8 mouse cellular contexts compared by ENCODE assay signal in the genomic region with DNA sequence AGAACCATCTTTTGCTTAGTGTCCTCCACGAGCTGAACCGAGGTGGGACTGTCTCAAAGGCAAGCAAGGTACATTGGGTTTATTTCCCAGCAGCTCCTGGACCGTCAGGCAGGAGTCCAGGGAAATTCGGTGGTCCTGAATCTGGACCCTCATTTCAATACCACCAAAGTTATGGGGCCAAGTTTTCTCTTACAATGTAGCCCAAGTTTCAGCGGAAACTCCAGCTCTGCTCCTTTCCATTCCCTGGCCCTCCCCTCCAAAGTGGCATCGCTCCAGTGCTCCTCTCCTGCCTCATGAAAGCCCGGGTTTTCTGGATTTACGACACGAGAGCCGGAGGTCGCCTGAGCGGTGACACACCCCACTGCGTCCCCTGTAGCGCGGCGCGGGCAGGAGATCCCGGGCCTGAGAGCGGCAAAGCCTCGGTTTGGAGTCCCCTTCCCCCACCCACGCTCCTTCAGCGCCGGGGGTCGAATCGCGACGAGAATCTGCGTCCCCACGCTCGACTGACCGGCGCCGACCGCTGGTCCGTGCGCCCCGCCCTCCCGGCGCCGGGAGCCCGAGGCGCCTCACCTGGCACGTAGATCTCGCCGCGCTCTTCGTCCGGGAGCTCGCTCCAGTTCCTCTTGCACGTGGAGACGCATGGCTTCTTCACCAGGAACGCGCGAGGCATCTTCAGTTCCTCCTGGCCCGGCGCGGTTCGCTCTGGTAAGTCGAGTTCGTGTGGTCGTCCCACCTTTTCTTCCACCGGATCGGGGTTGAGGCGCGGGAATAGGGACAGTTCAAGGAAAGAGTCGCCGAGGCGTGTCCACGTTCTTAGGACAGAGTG. TPM values are rescaled to one million over a fixed set of nuclear protein-coding genes. Genes with fewer than 3 reads are reported as not detected.
DNase-seq lines count a peak whose midpoint lies in the region; ATAC-seq lines count a peak whose summit lies in the region.

No protein-coding gene starts in this region.

- H3K4me1 ChIP-seq in lung, embryonic 16.5 days (replicated peaks; ENCODE audit: control insufficient read depth, insufficient read depth, low read length): peaks cover 12% of the 10 kb centered on the region; the same call in 1 of the 2 replicates
- peaks cover 25% of the 10 kb centered on the region for H3K4me1 ChIP-seq in forebrain, embryonic 10.5 days

- H3K27me3 ChIP-seq in lung, embryonic 16.5 days (ENCODE audit: control insufficient read depth, insufficient read depth, low read depth, low read length): peaks cover 57% of the 10 kb centered on the region
- peaks cover 100% of the 10 kb centered on the region for H3K27me3 ChIP-seq in forebrain, embryonic 10.5 days (ENCODE audit: poor library complexity, severe bottlenecking)

- intact Hi-C loops in gastrocnemius, postnatal 36 days (cut with DNase I): no loop called here

- no peaks in the 10 kb centered on the region for H3K9me3 ChIP-seq in lung, embryonic 16.5 days (ENCODE audit: control insufficient read depth, low read length)
- no peaks in the 10 kb centered on the region for H3K9me3 ChIP-seq in forebrain, embryonic 10.5 days

- under 1% methylated on average over 69 of the region's 69 CpGs for WGBS in lung, embryonic 16.5 days
- WGBS in forebrain, embryonic 10.5 days: 1% methylated on average over 69 of the region's 69 CpGs

- no peak for DNase-seq in lung, adult 18-20 months
- DNase-seq in forebrain, embryonic 10.5 days (ENCODE audit: extremely low spot score, low spot score): no peak
- peak; percentile 57 for DNase-seq in kidney, postnatal 10 days
- DNase-seq in naive thymus-derived CD4-positive, alpha-beta T cell, adult 2 months (ENCODE audit: low read depth): peak; percentile 42
- no peak for DNase-seq in gastrocnemius, postnatal 36 days
- no peak for DNase-seq in urinary bladder, postnatal 36 days (ENCODE audit: low spot score in 2 of 2)
- DNase-seq in adipocyte (ENCODE audit: low spot score): no peak

- peak overlapping the region; percentile 73 for H3K4me2 ChIP-seq in lung, embryonic 16.5 days (ENCODE audit: low read depth, low read length)

- peak overlapping the region; percentile 47 for H3K27ac ChIP-seq in lung, embryonic 16.5 days (ENCODE audit: low read length)
- no peak overlapping the region for H3K27ac ChIP-seq in forebrain, embryonic 10.5 days

- H3K4me3 ChIP-seq in lung, embryonic 16.5 days (ENCODE audit: low read length): peak overlapping the region; percentile 51
- H3K4me3 ChIP-seq in forebrain, embryonic 10.5 days: peak overlapping the region; percentile 47

- no peaks in the 10 kb centered on the region for H3K36me3 ChIP-seq in lung, embryonic 16.5 days (ENCODE audit: control insufficient read depth, insufficient read depth, low read length)
- no peaks in the 10 kb centered on the region for H3K36me3 ChIP-seq in forebrain, embryonic 10.5 days (replicated peaks)

- H3K9ac ChIP-seq in lung, embryonic 16.5 days (ENCODE audit: low read length): peak overlapping the region; percentile 56

- no peak for ATAC-seq in lung, embryonic 16.5 days (ENCODE audit: low read depth)

RNA-seq across cellular contexts. Expression of gene Ovol1, which starts 0.6 kb away (rescaled TPM):
- polyA plus RNA-seq in lung, embryonic 16.5 days (2015; fragmentation: Nextera tagmentation; extraction: Ambion mirVana): 2.6 and 3.7 TPM in 2 replicates
- 0.37 and 0.52 TPM in 2 replicates for polyA plus RNA-seq in forebrain, embryonic 10.5 days (2016; fragmentation: Nextera tagmentation; extraction: Ambion mirVana)
- total RNA-seq in gastrocnemius, postnatal 36 days (2021): not detected

RNA-seq across cellular contexts. Expression of gene Ap5b1, which starts 8.0 kb away (rescaled TPM):
- 6.1 and 7.0 TPM in 2 replicates for polyA plus RNA-seq in lung, embryonic 16.5 days (2015; fragmentation: Nextera tagmentation; extraction: Ambion mirVana)
- 2.0 TPM in 2 replicates for polyA plus RNA-seq in forebrain, embryonic 10.5 days (2016; fragmentation: Nextera tagmentation; extraction: Ambion mirVana)
- total RNA-seq in gastrocnemius, postnatal 36 days (2021): 1 to 10 TPM; 1.9 to 2.0 TPM

RNA-seq across cellular contexts. Expression of gene Rnaseh2c, which starts 41.8 kb away (rescaled TPM):
- polyA plus RNA-seq in lung, embryonic 16.5 days (2015; fragmentation: Nextera tagmentation; extraction: Ambion mirVana): 131 and 159 TPM in 2 replicates
- 187 and 200 TPM in 2 replicates for polyA plus RNA-seq in forebrain, embryonic 10.5 days (2016; fragmentation: Nextera tagmentation; extraction: Ambion mirVana)
- total RNA-seq in gastrocnemius, postnatal 36 days (2021): 10 to 100 TPM; 35.8 to 38.6 TPM

RNA-seq across cellular contexts. Expression of gene Snx32, which starts 49.5 kb away (rescaled TPM):
- 7.4 and 7.7 TPM in 2 replicates for polyA plus RNA-seq in lung, embryonic 16.5 days (2015; fragmentation: Nextera tagmentation; extraction: Ambion mirVana)
- 7.0 and 7.9 TPM in 2 replicates for polyA plus RNA-seq in forebrain, embryonic 10.5 days (2016; fragmentation: Nextera tagmentation; extraction: Ambion mirVana)
- 1 to 10 TPM; 5.2 to 7.8 TPM for total RNA-seq in gastrocnemius, postnatal 36 days (2021)

RNA-seq across cellular contexts. Expression of gene Kat5, which starts 50.2 kb away (rescaled TPM):
- 55.1 and 57.3 TPM in 2 replicates for polyA plus RNA-seq in lung, embryonic 16.5 days (2015; fragmentation: Nextera tagmentation; extraction: Ambion mirVana)
- polyA plus RNA-seq in forebrain, embryonic 10.5 days (2016; fragmentation: Nextera tagmentation; extraction: Ambion mirVana): 64.9 and 67.9 TPM in 2 replicates
- 10 to 100 TPM; 23.3 to 25.4 TPM for total RNA-seq in gastrocnemius, postnatal 36 days (2021)

Comparison
In these comparisons a context has a peak if more than half of its experiments do, and no peak if none do; other contexts are left out.
1. DNase-seq: peak in kidney, postnatal 10 days (single experiment) and naive thymus-derived CD4-positive, alpha-beta T cell, adult 2 months (single experiment); none in lung, adult 18-20 months (0 of 2), forebrain, embryonic 10.5 days (single experiment), gastrocnemius, postnatal 36 days (0 of 2), urinary bladder, postnatal 36 days (0 of 2) and adipocyte (single experiment).